11 mouse cellular contexts compared by ENCODE assay signal in the genomic region with DNA sequence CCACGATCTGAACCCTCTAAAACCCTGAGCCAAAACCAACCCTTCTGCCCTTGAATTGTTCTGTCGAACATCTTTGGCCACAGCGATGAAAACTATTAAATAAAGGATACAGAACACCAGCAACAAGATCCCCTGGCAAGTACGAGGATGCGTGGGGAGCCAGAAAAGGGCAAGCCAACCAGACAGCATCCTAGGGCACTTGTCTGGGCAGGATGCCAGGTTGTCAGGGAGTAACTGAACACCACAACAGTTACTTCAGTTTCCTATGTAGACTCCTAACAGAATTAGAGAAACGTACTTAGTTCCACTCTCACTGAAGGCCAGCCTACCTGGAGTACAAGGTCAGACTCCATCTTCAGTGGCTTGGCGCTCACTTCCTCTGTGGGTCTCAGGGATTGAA.
"Had no signal": no experiment of that assay in that cellular context is flagged by ENCODE, and none has a peak within 500 bp of the region (broad histone marks: within the 10 kb centered on the region; RNA-seq: fewer than 3 reads in every experiment).

No protein-coding gene starts in this region.

- H3K27ac ChIP-seq: midbrain, embryonic 12.5 days had no signal

- H3K4me1 ChIP-seq: midbrain, embryonic 12.5 days had no signal

- H3K4me2 ChIP-seq: liver, embryonic 11.5 days; lung, embryonic 14.5 days; midbrain, embryonic 12.5 days had no signal

- ATAC-seq: midbrain, embryonic 16.5 days had no signal

- H3K9ac ChIP-seq: lung, embryonic 14.5 days; midbrain, embryonic 12.5 days had no signal

- H3K4me3 ChIP-seq: midbrain, embryonic 12.5 days had no signal

- DNase-seq: kidney, adult 8-10 months; kidney, postnatal 25 days; layer of hippocampus, adult 9-11 months; layer of hippocampus, postnatal 36 days; left cerebral cortex, postnatal 4 days; lung, embryonic 14.5 days; right cerebral cortex, postnatal 14 days; thymus, postnatal 36 days had no signal

- H3K27me3 ChIP-seq: midbrain, embryonic 12.5 days had no signal

- H3K36me3 ChIP-seq: midbrain, embryonic 12.5 days had no signal

- H3K9me3 ChIP-seq: midbrain, embryonic 12.5 days had no signal
